Mouse (Mus musculus) spleen, adult 2 months (tissue): ENCODE data around the gene Mrpl54.

Experiments used
- CTCF ChIP-seq: fragments of 200-500 bp; IDR thresholded peaks from 2 replicates; pipeline ENCODE4 v1.5.1; 2011; ENCODE audit warnings: mild to moderate bottlenecking, inconsistent platforms; ENCODE audit not compliant: insufficient read depth, insufficient read length, insufficient replicate concordance; ENCODE audit errors: extremely low read depth
- POLR2A ChIP-seq: fragments of 200-500 bp; IDR thresholded peaks from 2 replicates; pipeline ENCODE4 v1.6.1; 2011; ENCODE audit warnings: low read depth, low read length, inconsistent platforms

DNA sequence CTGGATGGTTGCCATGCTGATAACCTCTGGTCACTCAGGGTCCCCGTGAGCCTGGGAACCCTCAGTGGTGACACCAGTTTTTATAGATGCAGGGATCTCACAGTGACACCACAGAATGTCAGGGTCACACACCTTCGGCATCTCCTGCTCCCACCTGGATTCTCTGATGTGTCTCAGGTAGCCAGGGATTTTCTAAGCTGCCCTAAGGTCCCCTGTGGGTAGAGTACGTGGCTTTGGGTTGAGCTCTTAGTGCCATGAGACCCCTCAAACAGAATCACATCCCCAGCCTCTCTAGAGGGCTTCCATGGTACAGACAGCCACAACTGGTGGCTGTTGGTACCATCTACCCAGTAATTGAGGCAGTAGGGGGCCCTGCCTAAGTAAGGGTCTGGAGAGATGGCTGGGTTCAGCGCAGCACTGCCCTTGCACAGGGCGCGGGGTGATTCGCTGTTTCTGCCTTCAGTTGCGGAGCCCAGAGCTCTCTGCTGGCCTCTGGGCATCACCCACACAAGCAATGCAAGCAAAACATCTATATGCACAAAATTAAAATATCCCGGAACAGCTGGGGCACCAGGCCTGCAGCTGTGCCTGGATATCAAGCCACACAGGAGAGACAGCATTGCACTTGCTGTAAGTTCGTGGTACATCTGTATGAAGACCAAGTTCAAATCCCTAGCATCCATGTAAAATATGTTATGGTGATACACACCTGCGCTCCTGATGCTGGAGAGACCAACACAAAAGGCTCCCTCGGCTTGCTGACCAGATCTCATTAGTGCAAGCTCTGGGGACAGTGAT lies 30.1 kb downstream of the Mrpl54 start:
- TF ChIP-seq CTCF (no peak), POLR2A (no peak)
